Mouse (Mus musculus): ENCODE measurements around the gene Fbxo7. TPM values are rescaled to one million over a fixed set of nuclear protein-coding genes. Genes with fewer than 3 reads are reported as not detected.

Fbxo7 gene
- polyA plus RNA-seq, 1 experiment = 36.8 TPM

GRCm38 (mm10) chr10:86006455-86006854 lies 15.3 kb upstream of the Fbxo7 start:
- Histone ChIP-seq H3K4me1 (ENCODE audit: control insufficient read depth, insufficient read depth, low read length) (no peaks in the 10 kb centered on the region), H3K36me3 (ENCODE audit: control insufficient read depth, insufficient read depth, low read length) (no peaks in the 10 kb centered on the region), H3K27ac (ENCODE audit: control insufficient read depth, insufficient read depth, low read depth, low read length) (no peak overlapping the region), H3K27me3 (ENCODE audit: control insufficient read depth, insufficient read depth, low read length) (no peaks in the 10 kb centered on the region), H3K4me3 (ENCODE audit: control insufficient read depth, low read depth, low read length) (no peak overlapping the region)
- TF ChIP-seq POLR2A (IDR thresholded peaks at IDR 0.05; ENCODE audit: control insufficient read depth, low read depth, low read length) = no peak
- no peak for TF ChIP-seq CTCF (IDR thresholded peaks at IDR 0.05; ENCODE audit: control insufficient read depth, insufficient read depth, insufficient replicate concordance, low read depth, low read length)

DNA sequence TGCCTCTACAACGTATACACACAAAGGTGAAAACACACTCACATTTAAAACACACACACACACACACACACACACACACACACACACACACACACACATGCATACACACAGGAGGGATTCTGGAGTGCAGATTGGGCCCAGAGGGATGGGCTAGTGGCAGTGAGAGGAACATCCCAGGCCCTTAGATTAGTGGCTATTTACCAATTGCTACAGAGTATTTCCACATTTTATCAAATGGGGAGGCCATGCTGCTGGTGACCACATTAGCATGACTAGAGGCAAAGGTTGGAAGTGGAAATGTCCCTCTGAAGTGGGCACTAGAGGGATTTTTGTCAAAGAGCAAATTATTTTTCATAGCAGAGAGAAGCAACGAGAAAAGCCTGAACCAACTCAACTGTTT lies 12.1 kb upstream of the Fbxo7 start:
- Histone ChIP-seq H3K27me3 (ENCODE audit: control insufficient read depth, insufficient read depth, low read length) (no peaks in the 10 kb centered on the region), H3K27ac (ENCODE audit: control insufficient read depth, insufficient read depth, low read depth, low read length) (no peak overlapping the region), H3K36me3 (ENCODE audit: control insufficient read depth, insufficient read depth, low read length) (no peaks in the 10 kb centered on the region), H3K4me1 (ENCODE audit: control insufficient read depth, insufficient read depth, low read length) (no peaks in the 10 kb centered on the region), H3K4me3 (ENCODE audit: control insufficient read depth, low read depth, low read length) (no peak overlapping the region)
- TF ChIP-seq POLR2A (IDR thresholded peaks at IDR 0.05; ENCODE audit: control insufficient read depth, low read depth, low read length) (no peak), CTCF (IDR thresholded peaks at IDR 0.05; ENCODE audit: control insufficient read depth, insufficient read depth, insufficient replicate concordance, low read depth, low read length) (no peak)

GRCm38 (mm10) chr10:86010636-86011035 lies 11.1 kb upstream of the Fbxo7 start:
- Histone ChIP-seq H3K27me3 (ENCODE audit: control insufficient read depth, insufficient read depth, low read length) (no peaks in the 10 kb centered on the region), H3K4me3 (ENCODE audit: control insufficient read depth, low read depth, low read length) (no peak overlapping the region), H3K36me3 (ENCODE audit: control insufficient read depth, insufficient read depth, low read length) (no peaks in the 10 kb centered on the region), H3K27ac (ENCODE audit: control insufficient read depth, insufficient read depth, low read depth, low read length) (no peak overlapping the region), H3K4me1 (ENCODE audit: control insufficient read depth, insufficient read depth, low read length) (no peaks in the 10 kb centered on the region)
- no peak for TF ChIP-seq POLR2A (IDR thresholded peaks at IDR 0.05; ENCODE audit: control insufficient read depth, low read depth, low read length)
- TF ChIP-seq CTCF (IDR thresholded peaks at IDR 0.05; ENCODE audit: control insufficient read depth, insufficient read depth, insufficient replicate concordance, low read depth, low read length) = no peak

GRCm38 (mm10) chr10:86011172-86011571 lies 10.6 kb upstream of the Fbxo7 start:
- no peak for TF ChIP-seq CTCF (IDR thresholded peaks at IDR 0.05; ENCODE audit: control insufficient read depth, insufficient read depth, insufficient replicate concordance, low read depth, low read length)
- no peak for TF ChIP-seq POLR2A (IDR thresholded peaks at IDR 0.05; ENCODE audit: control insufficient read depth, low read depth, low read length)
- H3K4me3 ChIP-seq (ENCODE audit: control insufficient read depth, low read depth, low read length) = no peak overlapping the region
- H3K36me3 ChIP-seq (ENCODE audit: control insufficient read depth, insufficient read depth, low read length) = no peaks in the 10 kb centered on the region
- H3K27ac ChIP-seq (ENCODE audit: control insufficient read depth, insufficient read depth, low read depth, low read length) = no peak overlapping the region
- H3K4me1 ChIP-seq (ENCODE audit: control insufficient read depth, insufficient read depth, low read length) = no peaks in the 10 kb centered on the region
- H3K27me3 ChIP-seq (ENCODE audit: control insufficient read depth, insufficient read depth, low read length) = no peaks in the 10 kb centered on the region

GRCm38 (mm10) chr10:86011781-86012180 lies 10.0 kb upstream of the Fbxo7 start, which contains the start of gene Bpifc:
Bpifc (minus strand) TSS chr10:86011895.
- no peaks in the 10 kb centered on the region for H3K27me3 ChIP-seq (ENCODE audit: control insufficient read depth, insufficient read depth, low read length)
- H3K27ac ChIP-seq (ENCODE audit: control insufficient read depth, insufficient read depth, low read depth, low read length) = no peak within 1 kb of the TSS
- H3K4me1 ChIP-seq (ENCODE audit: control insufficient read depth, insufficient read depth, low read length) = no peaks in the 10 kb centered on the region
- H3K4me3 ChIP-seq (ENCODE audit: control insufficient read depth, low read depth, low read length) = no peak within 1 kb of the TSS
- TF ChIP-seq POLR2A (IDR thresholded peaks at IDR 0.05; ENCODE audit: control insufficient read depth, low read depth, low read length) (no peak), CTCF (IDR thresholded peaks at IDR 0.05; ENCODE audit: control insufficient read depth, insufficient read depth, insufficient replicate concordance, low read depth, low read length) (no peak)
- no peaks in the 10 kb centered on the region for H3K36me3 ChIP-seq (ENCODE audit: control insufficient read depth, insufficient read depth, low read length)

DNA sequence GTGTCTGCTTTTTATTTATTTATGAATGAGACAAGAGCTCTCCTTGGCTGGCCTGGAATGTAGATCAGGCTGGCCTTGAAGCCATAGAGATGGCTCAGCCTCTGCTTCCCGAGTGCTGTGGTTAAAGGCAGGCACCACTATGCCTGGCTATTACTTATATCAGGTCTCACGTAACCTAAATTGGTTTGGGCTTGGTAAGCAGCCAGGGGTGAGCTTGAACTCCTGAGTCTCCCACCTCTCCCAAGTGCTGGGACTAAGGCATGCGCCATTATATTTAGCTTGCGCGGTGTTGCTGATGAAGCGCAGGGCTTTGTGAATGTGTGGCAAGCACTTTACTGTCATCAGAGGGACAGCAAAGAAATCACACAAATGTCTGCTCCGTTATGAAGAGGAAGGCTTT lies 4.0 kb upstream of the Fbxo7 start:
- Histone ChIP-seq H3K36me3 (ENCODE audit: control insufficient read depth, insufficient read depth, low read length) (no peaks in the 10 kb centered on the region), H3K4me1 (ENCODE audit: control insufficient read depth, insufficient read depth, low read length) (peaks cover 2% of the 10 kb centered on the region; the same call in 1 of the 2 replicates), H3K27ac (ENCODE audit: control insufficient read depth, insufficient read depth, low read depth, low read length) (no peak overlapping the region), H3K27me3 (ENCODE audit: control insufficient read depth, insufficient read depth, low read length) (no peaks in the 10 kb centered on the region), H3K4me3 (ENCODE audit: control insufficient read depth, low read depth, low read length) (no peak overlapping the region)
- no peak for TF ChIP-seq CTCF (IDR thresholded peaks at IDR 0.05; ENCODE audit: control insufficient read depth, insufficient read depth, insufficient replicate concordance, low read depth, low read length)

DNA sequence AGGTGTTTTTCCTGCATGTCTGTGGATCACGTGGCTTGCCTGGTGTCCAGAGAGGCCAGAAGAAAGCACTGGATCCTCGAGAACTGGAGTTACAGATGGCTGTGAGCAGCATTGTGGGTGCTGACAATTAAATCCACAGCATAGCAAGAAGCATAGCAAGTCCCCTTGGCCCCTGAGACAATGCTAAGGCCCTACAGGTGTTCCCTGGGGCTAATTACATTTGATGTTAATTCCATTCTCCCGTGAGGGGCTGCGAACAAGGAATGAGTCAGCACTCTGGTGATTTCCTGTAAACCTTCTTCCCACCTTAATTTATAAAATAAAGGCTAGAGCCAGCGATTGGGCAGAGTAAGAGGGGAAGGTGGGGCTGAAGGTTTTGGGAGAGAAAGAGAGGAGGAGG lies 3.0 kb upstream of the Fbxo7 start:
- Histone ChIP-seq H3K4me1 (ENCODE audit: control insufficient read depth, insufficient read depth, low read length) (peaks cover 2% of the 10 kb centered on the region; the same call in 1 of the 2 replicates), H3K36me3 (ENCODE audit: control insufficient read depth, insufficient read depth, low read length) (no peaks in the 10 kb centered on the region), H3K27ac (ENCODE audit: control insufficient read depth, insufficient read depth, low read depth, low read length) (no peak overlapping the region), H3K4me3 (ENCODE audit: control insufficient read depth, low read depth, low read length) (no peak overlapping the region), H3K27me3 (ENCODE audit: control insufficient read depth, insufficient read depth, low read length) (no peaks in the 10 kb centered on the region)
- TF ChIP-seq CTCF (IDR thresholded peaks at IDR 0.05; ENCODE audit: control insufficient read depth, insufficient read depth, insufficient replicate concordance, low read depth, low read length) (no peak), POLR2A (IDR thresholded peaks at IDR 0.05; ENCODE audit: control insufficient read depth, low read depth, low read length) (no peak)

DNA sequence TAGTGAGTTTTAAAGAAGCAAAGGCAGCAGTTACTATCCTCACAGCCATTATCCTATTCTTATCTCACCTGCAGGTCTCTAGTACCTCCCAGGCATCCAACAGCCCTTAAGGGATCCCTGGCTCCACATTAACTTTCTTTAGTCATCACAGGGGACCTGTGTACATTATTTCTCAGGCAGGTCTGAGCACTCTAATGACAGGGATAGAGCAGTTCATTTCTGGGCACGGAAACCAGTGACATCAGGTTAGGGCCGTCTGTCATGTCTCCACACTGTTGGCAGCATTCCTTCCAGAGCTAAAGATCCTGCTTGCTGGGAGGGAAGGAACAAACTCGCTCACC lies 394 bp upstream of the Fbxo7 start:
- H3K27ac ChIP-seq (ENCODE audit: control insufficient read depth, insufficient read depth, low read depth, low read length) = peak overlapping the region; percentile 23; the same call in 1 of the 2 replicates

More for the DNA sequence above, 394 bp upstream of the Fbxo7 start:
- Histone ChIP-seq H3K27me3 (ENCODE audit: control insufficient read depth, insufficient read depth, low read length) (no peaks in the 10 kb centered on the region), H3K4me3 (ENCODE audit: control insufficient read depth, low read depth, low read length) (peak overlapping the region; percentile 93), H3K4me1 (ENCODE audit: control insufficient read depth, insufficient read depth, low read length) (peaks cover 2% of the 10 kb centered on the region; the same call in 1 of the 2 replicates), H3K36me3 (ENCODE audit: control insufficient read depth, insufficient read depth, low read length) (no peaks in the 10 kb centered on the region)
- TF ChIP-seq POLR2A (IDR thresholded peaks at IDR 0.05; ENCODE audit: control insufficient read depth, low read depth, low read length) (no peak), CTCF (IDR thresholded peaks at IDR 0.05; ENCODE audit: control insufficient read depth, insufficient read depth, insufficient replicate concordance, low read depth, low read length) (no peak)

Measured in testis, adult 2 months (tissue).